Mouse (Mus musculus) lung, postnatal 0 days (tissue): ENCODE data around the gene Pibf1.

Experiments
- CTCF ChIP-seq: IDR thresholded peaks from 2 replicates; pipeline ENCODE4 v1.5.1; 2016; ENCODE audit warnings: antibody characterized with exemption, mild to moderate bottlenecking
- EP300 ChIP-seq: IDR thresholded peaks from 2 replicates; pipeline ENCODE4 v1.6.1; 2016; ENCODE audit warnings: antibody characterized with exemption, mild to moderate bottlenecking, control low read depth

DNA sequence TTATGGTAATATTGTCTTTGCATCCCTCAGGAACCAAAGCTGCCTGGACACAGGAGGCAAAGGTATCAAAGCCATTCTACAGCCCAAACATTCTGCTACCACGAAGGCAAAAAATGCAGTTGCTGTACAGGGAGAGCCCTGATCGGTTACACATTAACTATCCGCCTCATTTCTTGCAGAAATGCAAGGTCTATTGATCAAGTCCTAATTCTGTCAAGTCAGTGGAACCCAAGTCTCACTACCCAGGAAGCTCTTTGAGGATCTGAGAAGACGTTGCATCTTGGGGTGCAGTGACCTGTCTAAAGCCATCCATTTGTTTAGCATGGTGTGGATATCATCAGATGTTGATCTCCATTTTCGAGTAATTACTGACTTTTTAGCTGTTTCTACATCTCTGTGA, 181.2 kb downstream of the Pibf1 start:
- TF ChIP-seq CTCF (no peak), EP300 (no peak)
